Mouse (Mus musculus): Measurements from ENCODE around the gene Pdzd7. TPM values are rescaled to one million over a fixed set of nuclear protein-coding genes. Genes with fewer than 3 reads are reported as not detected.

The Pdzd7 gene
- 0.62 TPM in 2 replicates for polyA plus RNA-seq (2014; fragmentation: Nextera tagmentation; extraction: Ambion mirVana)

- Histone ChIP-seq H3K27ac (ENCODE audit: low read length) (no peak within 1 kb of the TSS), H3K9ac (replicated peaks; ENCODE audit: low read depth, low read length) (no peak within 1 kb of the TSS; the same call in 1 of the 2 replicates), H3K4me3 (ENCODE audit: low read depth, low read length) (peak within 1 kb of the TSS; percentile 45), H3K27me3 (ENCODE audit: control insufficient read depth, insufficient read depth, low read length) (0 out of 2 replicates have a peak, but pooled peaks cover 6% of the 10 kb centered on the region), H3K4me2 (replicated peaks; ENCODE audit: low read depth, low read length) (peak within 1 kb of the TSS; percentile 81), H3K36me3 (ENCODE audit: control insufficient read depth, insufficient read depth, low read length) (no peaks in the 10 kb centered on the region; the same call in 1 of the 2 replicates), H3K4me1 (ENCODE audit: control insufficient read depth, insufficient read depth, low read length) (peaks cover 13% of the 10 kb centered on the region), H3K9me3 (ENCODE audit: control insufficient read depth, low read depth, low read length) (no peaks in the 10 kb centered on the region)
- ATAC-seq (ENCODE audit: insufficient number of reproducible peaks, insufficient read depth, low FRiP score, low read depth) = no peak
- 72% methylated on average over 5 of the region's 5 CpGs for WGBS
Measured at GRCm38 (mm10) chr19:45045651-45046050, at the start of gene Pdzd7. Pdzd7 (minus strand) TSS chr19:45045717.

GRCm38 (mm10) chr19:45081841-45082550 lies 36.5 kb upstream of the Pdzd7 start:
- peaks cover 14% of the 10 kb centered on the region; the same call in 1 of the 2 replicates for H3K4me1 ChIP-seq (ENCODE audit: control insufficient read depth, insufficient read depth, low read length)
- no peak overlapping the region for H3K4me3 ChIP-seq (ENCODE audit: low read depth, low read length)
- no peak overlapping the region for H3K4me2 ChIP-seq (replicated peaks; ENCODE audit: low read depth, low read length)
- no peaks in the 10 kb centered on the region for H3K36me3 ChIP-seq (ENCODE audit: control insufficient read depth, insufficient read depth, low read length)
- H3K9me3 ChIP-seq (ENCODE audit: control insufficient read depth, low read depth, low read length) = no peaks in the 10 kb centered on the region
- no peak for ATAC-seq (ENCODE audit: insufficient number of reproducible peaks, insufficient read depth, low FRiP score, low read depth)
- peaks cover 37% of the 10 kb centered on the region for H3K27me3 ChIP-seq (ENCODE audit: control insufficient read depth, insufficient read depth, low read length)
- H3K27ac ChIP-seq (ENCODE audit: low read length) = no peak overlapping the region
- H3K9ac ChIP-seq (replicated peaks; ENCODE audit: low read depth, low read length) = no peak overlapping the region
- 18% methylated on average over 11 of the region's 11 CpGs for WGBS

GRCm38 (mm10) chr19:45081279-45081678 lies 35.8 kb upstream of the Pdzd7 start:
- no peaks in the 10 kb centered on the region for H3K36me3 ChIP-seq (ENCODE audit: control insufficient read depth, insufficient read depth, low read length)
- peaks cover 44% of the 10 kb centered on the region for H3K27me3 ChIP-seq (ENCODE audit: control insufficient read depth, insufficient read depth, low read length)
- no peaks in the 10 kb centered on the region for H3K9me3 ChIP-seq (ENCODE audit: control insufficient read depth, low read depth, low read length)
- no peak overlapping the region for H3K4me3 ChIP-seq (ENCODE audit: low read depth, low read length)
- no peak overlapping the region for H3K9ac ChIP-seq (replicated peaks; ENCODE audit: low read depth, low read length)
- no peak overlapping the region for H3K4me2 ChIP-seq (replicated peaks; ENCODE audit: low read depth, low read length)
- no peak for ATAC-seq (ENCODE audit: insufficient number of reproducible peaks, insufficient read depth, low FRiP score, low read depth)
- WGBS = 1% methylated on average over 5 of the region's 5 CpGs
- H3K27ac ChIP-seq (ENCODE audit: low read length) = no peak overlapping the region
- H3K4me1 ChIP-seq (ENCODE audit: control insufficient read depth, insufficient read depth, low read length) = peaks cover 21% of the 10 kb centered on the region; the same call in 1 of the 2 replicates

GRCm38 (mm10) chr19:45080711-45081110 lies 35.2 kb upstream of the Pdzd7 start:
- Histone ChIP-seq H3K4me2 (replicated peaks; ENCODE audit: low read depth, low read length) (peak overlapping the region; percentile 47), H3K27ac (ENCODE audit: low read length) (no peak overlapping the region), H3K4me3 (ENCODE audit: low read depth, low read length) (peak overlapping the region; percentile 25), H3K9me3 (ENCODE audit: control insufficient read depth, low read depth, low read length) (no peaks in the 10 kb centered on the region), H3K27me3 (ENCODE audit: control insufficient read depth, insufficient read depth, low read length) (peaks cover 47% of the 10 kb centered on the region), H3K9ac (replicated peaks; ENCODE audit: low read depth, low read length) (no peak overlapping the region), H3K36me3 (ENCODE audit: control insufficient read depth, insufficient read depth, low read length) (no peaks in the 10 kb centered on the region), H3K4me1 (ENCODE audit: control insufficient read depth, insufficient read depth, low read length) (peaks cover 26% of the 10 kb centered on the region; the same call in 1 of the 2 replicates)
- WGBS = 2% methylated on average over 17 of the region's 17 CpGs
- no peak for ATAC-seq (ENCODE audit: insufficient number of reproducible peaks, insufficient read depth, low FRiP score, low read depth)

GRCm38 (mm10) chr19:45079769-45080515 lies 34.4 kb upstream of the Pdzd7 start:
- WGBS = under 1% methylated on average over 45 of the region's 45 CpGs
- H3K36me3 ChIP-seq (ENCODE audit: control insufficient read depth, insufficient read depth, low read length) = no peaks in the 10 kb centered on the region
- H3K9ac ChIP-seq (replicated peaks; ENCODE audit: low read depth, low read length) = no peak overlapping the region; the same call in 1 of the 2 replicates
- peaks cover 50% of the 10 kb centered on the region for H3K27me3 ChIP-seq (ENCODE audit: control insufficient read depth, insufficient read depth, low read length)
- no peak for ATAC-seq (ENCODE audit: insufficient number of reproducible peaks, insufficient read depth, low FRiP score, low read depth)
- no peaks in the 10 kb centered on the region for H3K9me3 ChIP-seq (ENCODE audit: control insufficient read depth, low read depth, low read length)
- H3K4me2 ChIP-seq (replicated peaks; ENCODE audit: low read depth, low read length) = peak overlapping the region; percentile 47
- H3K27ac ChIP-seq (ENCODE audit: low read length) = 0 out of 2 replicates have a peak overlapping the region, but pooled peaks have one; percentile 11
- H3K4me3 ChIP-seq (ENCODE audit: low read depth, low read length) = peak overlapping the region; percentile 25
- H3K4me1 ChIP-seq (ENCODE audit: control insufficient read depth, insufficient read depth, low read length) = peaks cover 28% of the 10 kb centered on the region; the same call in 1 of the 2 replicates

- Histone ChIP-seq H3K27ac (ENCODE audit: low read length) (no peak overlapping the region), H3K27me3 (ENCODE audit: control insufficient read depth, insufficient read depth, low read length) (peaks cover 50% of the 10 kb centered on the region), H3K4me3 (ENCODE audit: low read depth, low read length) (peak overlapping the region; percentile 25; the same call in 1 of the 2 replicates), H3K4me2 (replicated peaks; ENCODE audit: low read depth, low read length) (peak overlapping the region; percentile 47), H3K4me1 (ENCODE audit: control insufficient read depth, insufficient read depth, low read length) (peaks cover 28% of the 10 kb centered on the region; the same call in 1 of the 2 replicates), H3K9ac (replicated peaks; ENCODE audit: low read depth, low read length) (no peak overlapping the region), H3K36me3 (ENCODE audit: control insufficient read depth, insufficient read depth, low read length) (no peaks in the 10 kb centered on the region), H3K9me3 (ENCODE audit: control insufficient read depth, low read depth, low read length) (no peaks in the 10 kb centered on the region)
- ATAC-seq (ENCODE audit: insufficient number of reproducible peaks, insufficient read depth, low FRiP score, low read depth) = no peak
- WGBS = 6% methylated on average over 17 of the region's 17 CpGs
Measured at GRCm38 (mm10) chr19:45078971-45079764, 33.7 kb upstream of the Pdzd7 start.

- Histone ChIP-seq H3K4me1 (ENCODE audit: control insufficient read depth, insufficient read depth, low read length) (peaks cover 32% of the 10 kb centered on the region; the same call in 1 of the 2 replicates), H3K27ac (ENCODE audit: low read length) (0 out of 2 replicates have a peak overlapping the region, but pooled peaks have one; percentile 15), H3K4me2 (replicated peaks; ENCODE audit: low read depth, low read length) (peak overlapping the region; percentile 22; the same call in 1 of the 2 replicates), H3K9ac (replicated peaks; ENCODE audit: low read depth, low read length) (no peak overlapping the region; the same call in 1 of the 2 replicates), H3K4me3 (ENCODE audit: low read depth, low read length) (peak overlapping the region; percentile 66), H3K27me3 (ENCODE audit: control insufficient read depth, insufficient read depth, low read length) (peaks cover 50% of the 10 kb centered on the region), H3K36me3 (ENCODE audit: control insufficient read depth, insufficient read depth, low read length) (no peaks in the 10 kb centered on the region), H3K9me3 (ENCODE audit: control insufficient read depth, low read depth, low read length) (no peaks in the 10 kb centered on the region)
- no peak for ATAC-seq (ENCODE audit: insufficient number of reproducible peaks, insufficient read depth, low FRiP score, low read depth)
- WGBS = 7% methylated on average over 20 of the region's 20 CpGs
Measured at GRCm38 (mm10) chr19:45077742-45078645, 32.5 kb upstream of the Pdzd7 start.
